Comparison of ENCODE assay signal across 8 mouse cellular contexts in genomic region chr13:18809978-18810675, GRCm38 (mm10).
DNase-seq lines count a peak whose midpoint lies in the region; ATAC-seq and TF ChIP-seq lines count a peak whose summit lies in the region.

No protein-coding gene starts in this region.

- H3K36me3 ChIP-seq in kidney, embryonic 14.5 days (ENCODE audit: control insufficient read depth, insufficient read depth, low read length): no peaks in the 10 kb centered on the region; the same call in 1 of the 2 replicates
- H3K36me3 ChIP-seq in liver, adult 2 months (ENCODE audit: control insufficient read depth, insufficient read depth, low read length): peaks cover 25% of the 10 kb centered on the region
- peaks cover 11% of the 10 kb centered on the region; the same call in 1 of the 2 replicates for H3K36me3 ChIP-seq in neural tube, embryonic 12.5 days

- peak; percentile 63 for ATAC-seq in activated CD4-positive, CD25-positive, alpha-beta regulatory T cell, adult 4 months
- peak; percentile 73 for ATAC-seq in kidney, embryonic 14.5 days (ENCODE audit: low FRiP score, low TSS enrichment)
- peak; percentile 87 for ATAC-seq in neural tube, embryonic 12.5 days (ENCODE audit: low FRiP score, low read depth)

- intact Hi-C loops in gastrocnemius, postnatal 14 days (cut with DNase I; ENCODE audit: low total_unique reads): loop anchor here (5.0 kb wide), 1 partner anchor 753 kb away; no protein-coding TSS in a partner anchor

- no peaks in the 10 kb centered on the region for H3K27me3 ChIP-seq in kidney, embryonic 14.5 days (ENCODE audit: control insufficient read depth, insufficient read depth, low read length)
- H3K27me3 ChIP-seq in liver, adult 2 months (ENCODE audit: control insufficient read depth, insufficient read depth, low read length): no peaks in the 10 kb centered on the region
- H3K27me3 ChIP-seq in neural tube, embryonic 12.5 days (replicated peaks): no peaks in the 10 kb centered on the region

- WGBS in kidney, embryonic 14.5 days: 20% methylated on average over 11 of the region's 11 CpGs
- WGBS in liver, adult 2 months: 25% methylated on average over 11 of the region's 11 CpGs
- 19% methylated on average over 11 of the region's 11 CpGs for WGBS in neural tube, embryonic 12.5 days

- H3K79me2 ChIP-seq in liver, adult 2 months (ENCODE audit: control insufficient read depth, insufficient read depth, low read length): no peaks in the 10 kb centered on the region

- no peaks in the 10 kb centered on the region for H3K9me3 ChIP-seq in kidney, embryonic 14.5 days (ENCODE audit: control insufficient read depth, low read length)
- H3K9me3 ChIP-seq in neural tube, embryonic 12.5 days: no peaks in the 10 kb centered on the region

- no peak for TF ChIP-seq POLR2A in liver, adult 2 months (IDR thresholded peaks at IDR 0.05; ENCODE audit: extremely low read depth, insufficient read depth, low read length)

- H3K27ac ChIP-seq in kidney, embryonic 14.5 days (ENCODE audit: low read depth, low read length): no peak overlapping the region
- H3K27ac ChIP-seq in liver, adult 2 months (replicated peaks; ENCODE audit: insufficient read depth, low read depth, low read length): no peak overlapping the region
- H3K27ac ChIP-seq in neural tube, embryonic 12.5 days: no peak overlapping the region

- DNase-seq in CD4-positive helper T cell, adult 2 months (ENCODE audit: low read depth, low spot score): peak; percentile 54
- DNase-seq in cerebellum, postnatal 4 days (ENCODE audit: low spot score in 2 of 2): peak; percentile 68 to 82
- peak; percentile 50 for DNase-seq in gastrocnemius, postnatal 14 days
- peak; percentile 47 for DNase-seq in liver, adult 2 months (ENCODE audit: extremely low read depth, low read depth, low spot score)
- DNase-seq in thymus, postnatal 0 days (ENCODE audit: low spot score): peak; percentile 72

- no peaks in the 10 kb centered on the region for H3K4me1 ChIP-seq in kidney, embryonic 14.5 days (ENCODE audit: control insufficient read depth, insufficient read depth, low read length)
- H3K4me1 ChIP-seq in liver, adult 2 months (ENCODE audit: control insufficient read depth, insufficient read depth, low read length): no peaks in the 10 kb centered on the region
- H3K4me1 ChIP-seq in neural tube, embryonic 12.5 days: no peaks in the 10 kb centered on the region

- no peak overlapping the region for H3K4me3 ChIP-seq in kidney, embryonic 14.5 days (ENCODE audit: low read length)
- H3K4me3 ChIP-seq in liver, adult 2 months (ENCODE audit: insufficient read depth, low read depth, low read length): no peak overlapping the region
- no peak overlapping the region for H3K4me3 ChIP-seq in neural tube, embryonic 12.5 days

- no peak overlapping the region for H3K9ac ChIP-seq in kidney, embryonic 14.5 days (ENCODE audit: low read depth, low read length)
- H3K9ac ChIP-seq in liver, adult 2 months (ENCODE audit: low read depth, low read length): no peak overlapping the region
- H3K9ac ChIP-seq in neural tube, embryonic 12.5 days: 0 out of 2 replicates have a peak overlapping the region, but pooled peaks have one; percentile 29

- no peak overlapping the region for H3K4me2 ChIP-seq in kidney, embryonic 14.5 days (replicated peaks; ENCODE audit: low read depth, low read length)
- no peak overlapping the region for H3K4me2 ChIP-seq in neural tube, embryonic 12.5 days (replicated peaks)

- TF ChIP-seq CTCF in liver, adult 2 months (IDR thresholded peaks at IDR 0.05; ENCODE audit: low read depth, low read length): peak; percentile 75
